19 mouse cellular contexts compared by ENCODE assay signal in the genomic region with DNA sequence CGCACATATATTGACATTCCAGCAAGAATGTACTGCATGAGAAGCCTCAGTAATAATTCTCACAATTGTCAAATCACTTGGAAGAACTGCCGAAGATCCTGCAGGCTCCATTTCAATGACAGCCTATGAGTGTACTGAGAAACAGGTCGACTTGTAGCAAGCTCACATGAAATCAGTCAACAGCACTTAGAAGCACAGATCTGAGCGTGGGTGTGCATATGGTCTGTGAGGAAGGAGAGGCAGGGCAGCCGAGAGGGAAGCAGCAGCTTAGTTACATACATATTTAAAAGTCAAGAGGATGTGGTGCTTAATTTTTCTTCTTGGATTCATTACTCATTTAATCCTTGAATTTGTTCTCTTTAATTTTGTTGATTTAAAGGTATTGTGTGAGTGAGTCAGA.
DNase-seq lines count a peak whose midpoint lies in the region; ATAC-seq and TF ChIP-seq lines count a peak whose summit lies in the region.
"Had no signal": no experiment of that assay in that cellular context is flagged by ENCODE, and none has a peak within 500 bp of the region (broad histone marks: within the 10 kb centered on the region; RNA-seq: fewer than 3 reads in every experiment).

No protein-coding gene starts in this region.

- WGBS in forebrain, postnatal 0 days, result 53% methylated on average over 5 of the region's 5 CpGs
- 78% methylated on average over 5 of the region's 5 CpGs for WGBS in forebrain, embryonic 14.5 days
- WGBS in midbrain, embryonic 15.5 days, result 43% methylated on average over 5 of the region's 5 CpGs

- H3K4me1 ChIP-seq in forebrain, postnatal 0 days (ENCODE audit: insufficient read depth), result no peaks in the 10 kb centered on the region
- no peaks in the 10 kb centered on the region for H3K4me1 ChIP-seq in forebrain, embryonic 14.5 days (ENCODE audit: control insufficient read depth, insufficient read depth, low read length)
- H3K4me1 ChIP-seq in midbrain, embryonic 15.5 days, result no peaks in the 10 kb centered on the region
- H3K4me1 ChIP-seq: forebrain, embryonic 12.5 days; kidney, embryonic 15.5 days; limb, embryonic 12.5 days; liver, embryonic 13.5 days; lung, embryonic 15.5 days had no signal

- H3K27ac ChIP-seq in forebrain, postnatal 0 days (ENCODE audit: low read depth, low read length), result no peak overlapping the region; the same call in 1 of the 2 replicates
- H3K27ac ChIP-seq in forebrain, embryonic 14.5 days (ENCODE audit: low read depth, low read length), result no peak overlapping the region
- no peak overlapping the region for H3K27ac ChIP-seq in midbrain, embryonic 15.5 days
- H3K27ac ChIP-seq in gastrocnemius, adult 2 months, result no peak overlapping the region
- H3K27ac ChIP-seq: forebrain, embryonic 12.5 days; hindbrain, embryonic 14.5 days; kidney, embryonic 15.5 days; limb, embryonic 12.5 days; liver, embryonic 13.5 days; lung, embryonic 15.5 days had no signal

- no peak for TF ChIP-seq CTCF in forebrain, postnatal 0 days (IDR thresholded peaks at IDR 0.05; ENCODE audit: low read depth)
- no peak for TF ChIP-seq CTCF in gastrocnemius, adult 2 months (IDR thresholded peaks at IDR 0.05)

- ATAC-seq in forebrain, postnatal 0 days, result peak; percentile 70
- no peak for ATAC-seq in forebrain, embryonic 14.5 days
- peak; percentile 83 for ATAC-seq in midbrain, embryonic 15.5 days (replicated peaks)
- ATAC-seq: intestine, embryonic 16.5 days had no signal

- intact Hi-C loops in gastrocnemius, adult 2 months (cut with DNase I), result no loop called here
- intact Hi-C loops in heart, postnatal 14 days (cut with DNase I), result no loop called here

- H3K9ac ChIP-seq in forebrain, postnatal 0 days, result no peak overlapping the region
- no peak overlapping the region for H3K9ac ChIP-seq in forebrain, embryonic 14.5 days (ENCODE audit: low read length)
- H3K9ac ChIP-seq in midbrain, embryonic 15.5 days, result no peak overlapping the region
- H3K9ac ChIP-seq: forebrain, embryonic 12.5 days; hindbrain, embryonic 14.5 days; kidney, embryonic 15.5 days; limb, embryonic 12.5 days; liver, embryonic 13.5 days; lung, embryonic 15.5 days had no signal

- no peaks in the 10 kb centered on the region for H3K27me3 ChIP-seq in forebrain, postnatal 0 days (ENCODE audit: insufficient read depth, low read length)
- H3K27me3 ChIP-seq in forebrain, embryonic 14.5 days (replicated peaks; ENCODE audit: control insufficient read depth, insufficient read depth, low read length), result no peaks in the 10 kb centered on the region
- no peaks in the 10 kb centered on the region for H3K27me3 ChIP-seq in midbrain, embryonic 15.5 days (replicated peaks)
- H3K27me3 ChIP-seq: forebrain, embryonic 12.5 days; kidney, embryonic 15.5 days; limb, embryonic 12.5 days; liver, embryonic 13.5 days; lung, embryonic 15.5 days had no signal

- H3K9me3 ChIP-seq in forebrain, postnatal 0 days (ENCODE audit: low read length), result no peaks in the 10 kb centered on the region
- H3K9me3 ChIP-seq in forebrain, embryonic 14.5 days (replicated peaks; ENCODE audit: control insufficient read depth, low read length), result no peaks in the 10 kb centered on the region
- H3K9me3 ChIP-seq in midbrain, embryonic 15.5 days, result no peaks in the 10 kb centered on the region
- H3K9me3 ChIP-seq: forebrain, embryonic 12.5 days; kidney, embryonic 15.5 days; limb, embryonic 12.5 days; liver, embryonic 13.5 days; lung, embryonic 15.5 days had no signal

- no peak overlapping the region for H3K4me2 ChIP-seq in forebrain, postnatal 0 days (ENCODE audit: low read depth)
- no peak overlapping the region for H3K4me2 ChIP-seq in forebrain, embryonic 14.5 days (ENCODE audit: low read length)
- H3K4me2 ChIP-seq in midbrain, embryonic 15.5 days, result no peak overlapping the region; the same call in 1 of the 2 replicates
- H3K4me2 ChIP-seq: forebrain, embryonic 12.5 days; hindbrain, embryonic 14.5 days; kidney, embryonic 15.5 days; limb, embryonic 12.5 days; liver, embryonic 13.5 days; lung, embryonic 15.5 days had no signal

- no peak overlapping the region for H3K4me3 ChIP-seq in forebrain, postnatal 0 days (ENCODE audit: low read depth, low read length)
- no peak overlapping the region for H3K4me3 ChIP-seq in forebrain, embryonic 14.5 days (ENCODE audit: low read depth, low read length)
- no peak overlapping the region for H3K4me3 ChIP-seq in midbrain, embryonic 15.5 days
- no peak overlapping the region for H3K4me3 ChIP-seq in gastrocnemius, adult 2 months
- H3K4me3 ChIP-seq: forebrain, embryonic 12.5 days; kidney, embryonic 15.5 days; limb, embryonic 12.5 days; liver, embryonic 13.5 days; lung, embryonic 15.5 days; myocyte had no signal

- DNase-seq in forebrain, postnatal 0 days, result peak; percentile 44
- DNase-seq in forebrain, embryonic 14.5 days (ENCODE audit: low spot score), result no peak
- DNase-seq in retina, postnatal 1 day, result peak; percentile 3
- no peak for DNase-seq in retina, embryonic 14.5 days (ENCODE audit: low spot score)
- peak; percentile 28 to 54 for DNase-seq in layer of hippocampus, adult 8-10 months (ENCODE audit: low spot score in 2 of 2)
- no peak for DNase-seq in gastrocnemius, adult 2 months
- DNase-seq in heart, postnatal 14 days, result no peak
- DNase-seq: cerebellum, adult 11 months; cerebellum, postnatal 14 days; gastrocnemius, postnatal 25 days; liver, embryonic 13.5 days had no signal

- no peaks in the 10 kb centered on the region for H3K36me3 ChIP-seq in forebrain, postnatal 0 days (ENCODE audit: insufficient read depth)
- H3K36me3 ChIP-seq in forebrain, embryonic 14.5 days (ENCODE audit: control insufficient read depth, insufficient read depth, low read length), result no peaks in the 10 kb centered on the region
- no peaks in the 10 kb centered on the region for H3K36me3 ChIP-seq in midbrain, embryonic 15.5 days (replicated peaks)
- H3K36me3 ChIP-seq: forebrain, embryonic 12.5 days; kidney, embryonic 15.5 days; limb, embryonic 12.5 days; liver, embryonic 13.5 days; lung, embryonic 15.5 days had no signal

Comparison
In these comparisons a context has a peak if more than half of its experiments do, and no peak if none do; other contexts are left out.
1. DNase-seq: peak in forebrain, postnatal 0 days (single experiment), retina, postnatal 1 day (single experiment) and layer of hippocampus, adult 8-10 months (2 of 2); none in forebrain, embryonic 14.5 days (single experiment), retina, embryonic 14.5 days (single experiment), gastrocnemius, adult 2 months (single experiment) and heart, postnatal 14 days (0 of 2).